Mouse (Mus musculus): ENCODE data around the gene Epha6.

- TF ChIP-seq CTCF (IDR thresholded peaks at IDR 0.05; ENCODE audit: low read depth, low read length) (peak; percentile 74; the same call in 1 of the 2 replicates), GATA1 (IDR thresholded peaks at IDR 0.05; ENCODE audit: borderline replicate concordance, low read length) (no peak)
Measured at GRCm38 (mm10) chr16:59683434-59683833, 921.9 kb downstream of the Epha6 start.
